Mouse (Mus musculus): ENCODE measurements around the gene Oasl2. TPM values are rescaled to one million over a fixed set of nuclear protein-coding genes. Genes with fewer than 3 reads are reported as not detected.
"Not testable (repeated sequence)": the region's sequence is repeated elsewhere in the genome, so short reads cannot be mapped to it uniquely, and the experiment has no call there.

Oasl2 gene
- 2.2 and 4.0 TPM in 2 replicates for polyA plus RNA-seq (2014; fragmentation: Nextera tagmentation; extraction: Ambion mirVana)

DNA sequence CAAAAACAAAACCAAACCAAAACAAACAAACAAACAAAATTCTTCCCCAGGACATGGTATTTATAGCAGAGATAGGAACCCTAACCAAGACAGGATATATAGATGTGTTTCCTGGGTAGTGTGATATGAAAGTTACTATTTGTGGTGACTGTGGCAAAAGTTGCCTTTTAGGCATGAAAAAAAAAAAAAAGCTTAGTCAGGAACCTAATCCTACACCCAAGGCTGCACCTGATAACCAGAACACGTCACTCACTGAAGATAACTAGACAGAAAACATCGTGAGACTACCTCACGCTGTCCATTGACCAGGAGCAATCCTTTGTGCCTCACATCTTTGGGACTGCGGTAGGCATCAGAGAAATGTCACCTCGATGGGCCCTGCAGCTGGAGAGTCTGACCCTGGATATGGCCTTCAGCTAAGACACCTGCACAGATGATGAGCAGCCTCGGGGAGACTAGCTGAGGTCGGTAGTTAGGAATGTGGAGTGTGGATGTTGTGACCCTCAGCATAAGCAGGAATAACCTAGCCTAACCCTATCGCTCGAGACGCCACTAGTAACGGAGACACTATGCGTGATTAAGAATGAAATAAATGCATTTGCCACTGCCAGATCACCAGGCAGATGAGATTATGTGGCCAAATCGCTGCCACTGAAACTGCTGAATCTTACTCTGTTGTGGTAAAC, at the start of gene Oasl2:
Gene Oasl2, plus strand, starts transcription at position 249 of the 686 bp plus-strand sequence.
- H3K27ac ChIP-seq (ENCODE audit: low read depth, low read length), result no peak within 1 kb of the TSS
- WGBS, result 64% methylated on average over 13 of the region's 13 CpGs
- no peaks in the 10 kb centered on the region for H3K36me3 ChIP-seq (ENCODE audit: control insufficient read depth, insufficient read depth, low read length)
- no peaks in the 10 kb centered on the region for H3K9me3 ChIP-seq (ENCODE audit: control insufficient read depth, low read length)
- peaks cover 11% of the 10 kb centered on the region for H3K4me1 ChIP-seq (ENCODE audit: control insufficient read depth, insufficient read depth, low read length)
- no peak for ATAC-seq (ENCODE audit: low FRiP score, low TSS enrichment)
- no peak within 1 kb of the TSS; the same call in 1 of the 2 replicates for H3K4me3 ChIP-seq (ENCODE audit: low read length)
- H3K9ac ChIP-seq (ENCODE audit: low read depth, low read length), result peak within 1 kb of the TSS; percentile 8; the same call in 1 of the 2 replicates
- peak within 1 kb of the TSS; percentile 15 for H3K4me2 ChIP-seq (replicated peaks; ENCODE audit: low read depth, low read length)
- H3K27me3 ChIP-seq (ENCODE audit: control insufficient read depth, insufficient read depth, low read length), result no peaks in the 10 kb centered on the region

GRCm38 (mm10) chr5:114851565-114852236, 45.0 kb upstream of the Oasl2 start:
- Histone ChIP-seq H3K9me3 (ENCODE audit: control insufficient read depth, low read length) (no peaks in the 10 kb centered on the region), H3K4me1 (ENCODE audit: control insufficient read depth, insufficient read depth, low read length) (no peaks in the 10 kb centered on the region), H3K4me2 (replicated peaks; ENCODE audit: low read depth, low read length) (no peak overlapping the region), H3K4me3 (ENCODE audit: low read length) (no peak overlapping the region), H3K9ac (ENCODE audit: low read depth, low read length) (no peak overlapping the region), H3K27ac (ENCODE audit: low read depth, low read length) (no peak overlapping the region), H3K36me3 (ENCODE audit: control insufficient read depth, insufficient read depth, low read length) (no peaks in the 10 kb centered on the region), H3K27me3 (ENCODE audit: control insufficient read depth, insufficient read depth, low read length) (no peaks in the 10 kb centered on the region)
- WGBS, result 82% methylated on average over 20 of the region's 20 CpGs
- 0 out of 2 replicates have a peak, but pooled peaks have one; percentile 55 for ATAC-seq (ENCODE audit: low FRiP score, low TSS enrichment)

DNA sequence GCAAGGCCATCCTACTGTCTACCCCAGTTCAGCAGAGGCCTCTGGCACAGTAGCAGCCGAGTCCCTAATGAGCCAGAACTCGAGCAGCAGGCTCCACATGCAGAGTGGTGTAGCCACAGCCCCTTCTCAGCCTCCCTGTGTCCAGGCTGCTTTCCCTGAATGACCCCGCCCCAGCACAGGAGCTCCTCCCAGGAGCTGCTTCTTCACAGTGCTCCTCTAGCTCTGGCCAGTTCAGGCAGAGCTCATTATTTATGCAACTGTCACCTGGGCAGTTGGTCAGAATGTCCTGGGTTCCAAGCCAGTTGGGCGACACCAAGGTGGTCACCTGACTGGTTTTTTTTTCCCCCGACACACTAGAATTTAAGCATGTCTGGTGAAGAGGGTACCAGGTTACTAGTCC, 43.4 kb upstream of the Oasl2 start, which contains the start of gene 4930519G04Rik:
Gene 4930519G04Rik, plus strand, starts transcription at position 301 of the 400 bp plus-strand sequence.
- not testable (repeated sequence) for H3K36me3 ChIP-seq (ENCODE audit: control insufficient read depth, insufficient read depth, low read length); H3K4me2 ChIP-seq (replicated peaks; ENCODE audit: low read depth, low read length); H3K27ac ChIP-seq (ENCODE audit: low read depth, low read length); H3K9ac ChIP-seq (ENCODE audit: low read depth, low read length); H3K4me3 ChIP-seq (ENCODE audit: low read length); ATAC-seq (ENCODE audit: low FRiP score, low TSS enrichment); H3K9me3 ChIP-seq (ENCODE audit: control insufficient read depth, low read length); H3K4me1 ChIP-seq (ENCODE audit: control insufficient read depth, insufficient read depth, low read length); H3K27me3 ChIP-seq (ENCODE audit: control insufficient read depth, insufficient read depth, low read length)
- 59% methylated on average over 3 of the region's 5 CpGs for WGBS

- WGBS, result 81% methylated on average over 12 of the region's 12 CpGs
- Histone ChIP-seq H3K27me3 (ENCODE audit: control insufficient read depth, insufficient read depth, low read length) (0 out of 2 replicates have a peak, but pooled peaks cover 6% of the 10 kb centered on the region), H3K4me3 (ENCODE audit: low read length) (peak within 1 kb of the TSS; percentile 28; the same call in 1 of the 2 replicates), H3K4me2 (replicated peaks; ENCODE audit: low read depth, low read length) (peak within 1 kb of the TSS; percentile 50), H3K4me1 (ENCODE audit: control insufficient read depth, insufficient read depth, low read length) (no peaks in the 10 kb centered on the region), H3K27ac (ENCODE audit: low read depth, low read length) (no peak within 1 kb of the TSS), H3K9me3 (ENCODE audit: control insufficient read depth, low read length) (no peaks in the 10 kb centered on the region), H3K36me3 (ENCODE audit: control insufficient read depth, insufficient read depth, low read length) (no peaks in the 10 kb centered on the region), H3K9ac (ENCODE audit: low read depth, low read length) (no peak within 1 kb of the TSS)
- ATAC-seq (ENCODE audit: low FRiP score, low TSS enrichment), result no peak
These were observed 38.2 kb upstream of the Oasl2 start, which contains the start of gene Gm9936 for GRCm38 (mm10) chr5:114858582-114858981. Gene Gm9936, minus strand, starts transcription at chr5:114858682.

DNA sequence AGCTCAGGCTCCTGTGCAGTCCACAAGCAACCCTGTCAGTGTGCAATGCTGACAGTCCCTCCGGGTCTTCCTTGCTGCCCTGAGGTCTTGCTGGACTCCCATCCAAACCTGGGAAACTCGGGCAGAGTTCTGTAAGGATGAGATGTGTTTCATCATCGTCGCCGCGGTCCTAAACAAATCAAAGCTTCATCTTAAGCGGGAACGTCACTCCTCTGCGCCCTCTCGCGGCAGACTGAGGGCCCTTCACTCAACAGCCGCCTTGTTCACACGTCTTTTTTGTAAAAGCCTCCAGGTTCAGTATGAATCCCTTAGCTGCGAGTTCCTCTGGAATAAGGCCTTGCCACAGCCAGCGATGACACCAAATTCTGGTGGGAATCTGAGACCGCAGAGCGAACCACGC, 37.5 kb upstream of the Oasl2 start:
- WGBS, result 4% methylated on average over 18 of the region's 18 CpGs
- 0 out of 2 replicates have a peak, but pooled peaks cover 6% of the 10 kb centered on the region for H3K27me3 ChIP-seq (ENCODE audit: control insufficient read depth, insufficient read depth, low read length)
- peak overlapping the region; percentile 28; the same call in 1 of the 2 replicates for H3K4me3 ChIP-seq (ENCODE audit: low read length)
- H3K4me2 ChIP-seq (replicated peaks; ENCODE audit: low read depth, low read length), result peak overlapping the region; percentile 50
- H3K27ac ChIP-seq (ENCODE audit: low read depth, low read length), result no peak overlapping the region
- H3K36me3 ChIP-seq (ENCODE audit: control insufficient read depth, insufficient read depth, low read length), result no peaks in the 10 kb centered on the region
- ATAC-seq (ENCODE audit: low FRiP score, low TSS enrichment), result peak; percentile 20; the same call in 1 of the 2 replicates
- H3K9me3 ChIP-seq (ENCODE audit: control insufficient read depth, low read length), result no peaks in the 10 kb centered on the region
- H3K9ac ChIP-seq (ENCODE audit: low read depth, low read length), result no peak overlapping the region
- no peaks in the 10 kb centered on the region for H3K4me1 ChIP-seq (ENCODE audit: control insufficient read depth, insufficient read depth, low read length)

GRCm38 (mm10) chr5:114861730-114862129, 35.0 kb upstream of the Oasl2 start:
- H3K27me3 ChIP-seq (ENCODE audit: control insufficient read depth, insufficient read depth, low read length), result 0 out of 2 replicates have a peak, but pooled peaks cover 6% of the 10 kb centered on the region
- H3K4me2 ChIP-seq (replicated peaks; ENCODE audit: low read depth, low read length), result no peak overlapping the region
- no peaks in the 10 kb centered on the region for H3K9me3 ChIP-seq (ENCODE audit: control insufficient read depth, low read length)
- no peak overlapping the region for H3K4me3 ChIP-seq (ENCODE audit: low read length)
- H3K4me1 ChIP-seq (ENCODE audit: control insufficient read depth, insufficient read depth, low read length), result no peaks in the 10 kb centered on the region
- WGBS, result 71% methylated on average over 6 of the region's 6 CpGs
- H3K36me3 ChIP-seq (ENCODE audit: control insufficient read depth, insufficient read depth, low read length), result no peaks in the 10 kb centered on the region
- H3K27ac ChIP-seq (ENCODE audit: low read depth, low read length), result no peak overlapping the region
- H3K9ac ChIP-seq (ENCODE audit: low read depth, low read length), result no peak overlapping the region
- no peak for ATAC-seq (ENCODE audit: low FRiP score, low TSS enrichment)

DNA sequence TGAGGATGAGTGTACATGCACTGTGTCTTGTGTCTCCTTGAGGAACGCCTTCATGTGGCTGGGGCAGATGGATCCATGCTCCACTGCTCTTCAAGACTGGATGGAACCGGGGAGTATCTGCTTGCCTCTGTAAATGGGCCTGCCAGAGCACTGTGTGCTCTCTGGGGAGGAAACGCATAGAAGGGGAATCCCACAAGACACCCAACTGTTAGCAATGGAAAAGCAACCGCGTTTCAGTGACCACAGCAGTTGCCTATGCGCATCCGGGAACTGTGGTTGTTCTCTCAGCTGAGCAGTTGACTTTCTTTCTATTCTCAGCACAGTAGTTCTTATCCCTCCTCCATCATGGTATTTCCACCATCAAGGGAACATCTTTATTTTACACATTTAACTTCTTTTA, 31.9 kb upstream of the Oasl2 start:
- no peak overlapping the region for H3K9ac ChIP-seq (ENCODE audit: low read depth, low read length)
- no peaks in the 10 kb centered on the region for H3K36me3 ChIP-seq (ENCODE audit: control insufficient read depth, insufficient read depth, low read length)
- H3K4me3 ChIP-seq (ENCODE audit: low read length), result no peak overlapping the region
- ATAC-seq (ENCODE audit: low FRiP score, low TSS enrichment), result no peak
- no peaks in the 10 kb centered on the region for H3K4me1 ChIP-seq (ENCODE audit: control insufficient read depth, insufficient read depth, low read length)
- peaks cover 11% of the 10 kb centered on the region for H3K9me3 ChIP-seq (ENCODE audit: control insufficient read depth, low read length)
- H3K4me2 ChIP-seq (replicated peaks; ENCODE audit: low read depth, low read length), result no peak overlapping the region
- 78% methylated on average over 7 of the region's 7 CpGs for WGBS
- no peaks in the 10 kb centered on the region for H3K27me3 ChIP-seq (ENCODE audit: control insufficient read depth, insufficient read depth, low read length)
- no peak overlapping the region for H3K27ac ChIP-seq (ENCODE audit: low read depth, low read length)

DNA sequence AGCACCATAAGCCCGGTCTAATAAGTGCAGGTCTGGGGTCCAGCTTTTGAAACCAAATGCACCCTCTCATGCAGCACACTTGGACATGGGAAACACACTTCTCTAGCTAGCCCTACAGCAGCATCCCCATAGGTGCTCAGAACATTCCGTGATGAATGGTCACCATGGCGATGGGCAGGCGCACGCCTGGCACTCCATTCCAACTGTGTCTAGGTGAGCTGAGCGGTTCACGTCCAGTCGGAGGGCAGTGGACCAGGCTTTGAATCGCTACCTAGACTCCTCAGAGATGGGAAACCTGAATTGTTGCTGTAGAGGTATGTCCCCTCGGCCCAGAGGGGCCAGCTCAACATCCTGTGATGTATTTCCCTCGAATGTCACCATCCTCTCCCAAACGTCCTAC, 31.5 kb upstream of the Oasl2 start:
- Histone ChIP-seq H3K36me3 (ENCODE audit: control insufficient read depth, insufficient read depth, low read length) (no peaks in the 10 kb centered on the region), H3K4me3 (ENCODE audit: low read length) (no peak overlapping the region), H3K27ac (ENCODE audit: low read depth, low read length) (no peak overlapping the region), H3K9ac (ENCODE audit: low read depth, low read length) (no peak overlapping the region), H3K27me3 (ENCODE audit: control insufficient read depth, insufficient read depth, low read length) (no peaks in the 10 kb centered on the region), H3K9me3 (ENCODE audit: control insufficient read depth, low read length) (peaks cover 11% of the 10 kb centered on the region), H3K4me2 (replicated peaks; ENCODE audit: low read depth, low read length) (no peak overlapping the region), H3K4me1 (ENCODE audit: control insufficient read depth, insufficient read depth, low read length) (no peaks in the 10 kb centered on the region)
- 92% methylated on average over 12 of the region's 12 CpGs for WGBS
- ATAC-seq (ENCODE audit: low FRiP score, low TSS enrichment), result no peak

- Histone ChIP-seq H3K4me1 (ENCODE audit: control insufficient read depth, insufficient read depth, low read length) (peaks cover 9% of the 10 kb centered on the region), H3K4me3 (ENCODE audit: low read length) (no peak overlapping the region), H3K4me2 (replicated peaks; ENCODE audit: low read depth, low read length) (no peak overlapping the region; the same call in 1 of the 2 replicates), H3K27ac (ENCODE audit: low read depth, low read length) (no peak overlapping the region), H3K9ac (ENCODE audit: low read depth, low read length) (no peak overlapping the region), H3K9me3 (ENCODE audit: control insufficient read depth, low read length) (no peaks in the 10 kb centered on the region), H3K36me3 (ENCODE audit: control insufficient read depth, insufficient read depth, low read length) (no peaks in the 10 kb centered on the region), H3K27me3 (ENCODE audit: control insufficient read depth, insufficient read depth, low read length) (no peaks in the 10 kb centered on the region)
- WGBS, result 49% methylated on average over 6 of the region's 6 CpGs
- 0 out of 2 replicates have a peak, but pooled peaks have one; percentile 20 for ATAC-seq (ENCODE audit: low FRiP score, low TSS enrichment)
These were observed 20.9 kb upstream of the Oasl2 start for GRCm38 (mm10) chr5:114875858-114876257.

All from kidney, embryonic 14.5 days (tissue).